Mouse (Mus musculus) midbrain, postnatal 0 days (tissue): Measurements from ENCODE around the gene Smpd1. TPM values are rescaled to one million over a fixed set of nuclear protein-coding genes. Genes with fewer than 3 reads are reported as not detected.

Experiments
- ATAC-seq: fragments of 200-750 bp; cut with Nextera tagmentation; 2 replicates; pipeline ENCODE4 v1.8.0; 2017; ENCODE audit warnings: moderate number of reproducible peaks, mild to moderate bottlenecking, moderate TSS enrichment, moderate library complexity; ENCODE audit not compliant: low FRiP score
- DNase-seq: peaks from one replicate; pipeline ENCODE4 v3.0.0-alpha.2; 2015; ENCODE audit warnings: low spot score
- H3K27ac ChIP-seq: fragments of 300-500 bp; sonication (generic); 2 replicates; pipeline ENCODE4 v1.5.1; 2014; ENCODE audit warnings: low read depth, mild to moderate bottlenecking, low read length, mixed read lengths
- H3K27me3 ChIP-seq: fragments of 300-500 bp; sonication (generic); 2 replicates; pipeline ENCODE4 v1.6.1; 2014; ENCODE audit warnings: low read length, control low read depth, mixed read lengths; ENCODE audit not compliant: insufficient read depth
- H3K36me3 ChIP-seq: fragments of 300-500 bp; sonication (generic); 2 replicates; pipeline ENCODE4 v1.6.1; 2014; ENCODE audit warnings: low read length, control low read depth, mixed read lengths; ENCODE audit not compliant: insufficient read depth
- H3K4me1 ChIP-seq: fragments of 300-500 bp; sonication (generic); 2 replicates; pipeline ENCODE4 v1.6.1; 2014; ENCODE audit warnings: mild to moderate bottlenecking, control low read depth, antibody characterized with exemption, low read length, mixed read lengths; ENCODE audit not compliant: insufficient read depth
- H3K4me2 ChIP-seq: fragments of 300-500 bp; sonication (generic); 2 replicates; pipeline ENCODE4 v1.6.1; 2014; ENCODE audit warnings: low read depth, mild to moderate bottlenecking, low read length, mixed read lengths; ENCODE audit not compliant: poor library complexity, severe bottlenecking
- H3K4me3 ChIP-seq: fragments of 300-500 bp; sonication (generic); 2 replicates; pipeline ENCODE4 v1.5.1; 2014; ENCODE audit warnings: low read depth, mild to moderate bottlenecking, low read length, moderate library complexity
- H3K9ac ChIP-seq: fragments of 300-500 bp; sonication (generic); replicated peaks from 2 replicates; pipeline ENCODE4 v1.6.1; 2014; ENCODE audit warnings: mild to moderate bottlenecking, low read length, moderate library complexity, mixed read lengths; ENCODE audit not compliant: poor library complexity, severe bottlenecking
- H3K9me3 ChIP-seq: fragments of 300-500 bp; sonication (generic); 2 replicates; pipeline ENCODE4 v1.6.1; 2016; ENCODE audit warnings: low read length, control low read depth
- CTCF ChIP-seq: IDR thresholded peaks from 2 replicates; pipeline ENCODE4 v1.5.1; 2016; ENCODE audit warnings: antibody characterized with exemption, mild to moderate bottlenecking
- WGBS: fragments of 180-500 bp; shearing (Covaris S2); extraction: QIAGEN DNeasy Blood & Tissue Kit; methylation state at CpG from one replicate; pipeline ENCODE4 v1.1.7; 2014; 5-methylcytosine and 5-hydroxymethylcytosine counted together
- polyA plus RNA-seq: library from polyadenylated mRNA; unstranded; fragments of >200 nt; fragmentation: Nextera tagmentation; extraction: Ambion mirVana; gene quantifications from 2 replicates; pipeline ENCODE4 v1.2.1, GENCODE M21; 2015
- total RNA-seq: library from RNA; depleted of rRNA; stranded (reverse); fragments of >200 nt; gene quantifications from 2 replicates; pipeline ENCODE4 v1.2.3, GENCODE M21; 2014; rRNA removed

The Smpd1 gene
- 162 and 182 TPM in 2 replicates for total RNA-seq
- polyA plus RNA-seq = 115 and 127 TPM in 2 replicates

- Histone ChIP-seq H3K36me3 (peaks cover 24% of the 10 kb centered on the region), H3K9me3 (no peaks in the 10 kb centered on the region), H3K4me2 (peak within 1 kb of the TSS; percentile 89), H3K27ac (peak within 1 kb of the TSS; percentile 78), H3K27me3 (no peaks in the 10 kb centered on the region), H3K4me1 (peaks cover 15% of the 10 kb centered on the region), H3K9ac (peak within 1 kb of the TSS; percentile 84), H3K4me3 (peak within 1 kb of the TSS; percentile 78)
- 5% methylated on average over 26 of the region's 26 CpGs for WGBS
- TF ChIP-seq CTCF = no peak; the same call in 1 of the 2 replicates
- ATAC-seq = peak; percentile 91
- peak; percentile 95 for DNase-seq
These were observed at the start of gene Smpd1 for GRCm38 (mm10) chr7:105554212-105554942. Gene Smpd1 (plus strand): TSS chr7:105554360.

DNA sequence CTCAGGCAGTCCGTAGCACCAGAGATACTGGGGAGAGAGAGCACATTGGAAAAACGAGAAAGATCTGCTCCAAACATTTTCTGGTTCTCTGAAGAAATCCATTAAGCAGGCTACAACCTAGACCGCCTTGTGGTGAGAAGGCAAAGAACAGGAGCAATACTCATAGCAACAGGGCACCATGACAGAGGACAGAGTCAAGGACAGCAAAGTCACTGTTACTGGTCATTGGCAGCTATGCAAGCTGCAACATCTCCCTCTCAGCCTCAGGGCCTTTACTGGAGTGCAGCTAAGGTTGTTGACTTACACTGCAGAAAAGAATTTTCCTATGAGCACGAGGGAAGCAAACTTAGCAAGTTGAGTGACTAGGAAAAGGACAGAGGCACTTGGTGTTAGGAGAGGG, 46.9 kb upstream of the Smpd1 start:
- Histone ChIP-seq H3K27me3 (no peaks in the 10 kb centered on the region), H3K4me2 (no peak overlapping the region), H3K36me3 (no peaks in the 10 kb centered on the region), H3K9me3 (no peaks in the 10 kb centered on the region), H3K4me1 (no peaks in the 10 kb centered on the region), H3K4me3 (no peak overlapping the region), H3K27ac (no peak overlapping the region), H3K9ac (no peak overlapping the region)
- ATAC-seq = no peak
- no peak for TF ChIP-seq CTCF
- WGBS = 80% methylated on average over 4 of the region's 4 CpGs
- no peak for DNase-seq

- no peak for TF ChIP-seq CTCF
- Histone ChIP-seq H3K4me2 (no peak overlapping the region), H3K27me3 (no peaks in the 10 kb centered on the region), H3K9me3 (no peaks in the 10 kb centered on the region), H3K27ac (no peak overlapping the region), H3K4me1 (no peaks in the 10 kb centered on the region; the same call in 1 of the 2 replicates), H3K9ac (no peak overlapping the region), H3K36me3 (no peaks in the 10 kb centered on the region), H3K4me3 (no peak overlapping the region)
- ATAC-seq = no peak
- 82% methylated on average over 5 of the region's 5 CpGs for WGBS
- no peak for DNase-seq
These were observed 44.0 kb upstream of the Smpd1 start for GRCm38 (mm10) chr7:105510143-105510542.

DNA sequence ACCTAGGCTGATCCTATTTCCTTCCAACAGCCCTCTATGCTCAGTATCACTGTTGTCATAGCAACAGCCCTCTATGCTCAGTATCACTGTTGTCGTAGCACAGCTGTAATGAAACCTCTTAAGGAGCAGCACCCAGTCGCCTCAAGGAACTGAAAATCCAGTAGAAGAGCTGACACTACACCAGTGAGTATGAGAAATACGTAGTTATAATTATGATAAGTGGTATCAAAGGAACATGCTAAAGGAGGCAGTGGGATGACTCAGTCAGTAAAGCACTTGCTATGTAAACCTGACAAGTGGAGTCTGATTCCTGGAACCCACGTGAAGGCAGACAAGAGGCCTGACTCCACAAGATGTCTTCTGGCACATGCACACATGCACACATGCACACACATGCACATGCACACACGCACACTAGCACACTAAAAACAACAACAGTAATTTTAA, 40.3 kb upstream of the Smpd1 start:
- no peak overlapping the region for H3K4me2 ChIP-seq
- no peak overlapping the region for H3K9ac ChIP-seq
- H3K27me3 ChIP-seq = no peaks in the 10 kb centered on the region
- DNase-seq (peak; percentile 73), ATAC-seq (peak; percentile 88)
- H3K27ac ChIP-seq = peak overlapping the region; percentile 51
- no peaks in the 10 kb centered on the region for H3K36me3 ChIP-seq
- no peak overlapping the region for H3K4me3 ChIP-seq
- no peaks in the 10 kb centered on the region; the same call in 1 of the 2 replicates for H3K4me1 ChIP-seq
- H3K9me3 ChIP-seq = no peaks in the 10 kb centered on the region
- TF ChIP-seq CTCF = no peak
- 36% methylated on average over 5 of the region's 5 CpGs for WGBS

GRCm38 (mm10) chr7:105514561-105514960, 39.6 kb upstream of the Smpd1 start:
- Histone ChIP-seq H3K4me3 (no peak overlapping the region), H3K36me3 (no peaks in the 10 kb centered on the region), H3K27ac (peak overlapping the region; percentile 51), H3K4me1 (no peaks in the 10 kb centered on the region; the same call in 1 of the 2 replicates), H3K4me2 (no peak overlapping the region), H3K9ac (no peak overlapping the region), H3K9me3 (no peaks in the 10 kb centered on the region), H3K27me3 (no peaks in the 10 kb centered on the region)
- WGBS = 48% methylated on average over 5 of the region's 5 CpGs
- TF ChIP-seq CTCF = no peak
- ATAC-seq (peak; percentile 3; the same call in 1 of the 2 replicates), DNase-seq (peak; percentile 17)

DNA sequence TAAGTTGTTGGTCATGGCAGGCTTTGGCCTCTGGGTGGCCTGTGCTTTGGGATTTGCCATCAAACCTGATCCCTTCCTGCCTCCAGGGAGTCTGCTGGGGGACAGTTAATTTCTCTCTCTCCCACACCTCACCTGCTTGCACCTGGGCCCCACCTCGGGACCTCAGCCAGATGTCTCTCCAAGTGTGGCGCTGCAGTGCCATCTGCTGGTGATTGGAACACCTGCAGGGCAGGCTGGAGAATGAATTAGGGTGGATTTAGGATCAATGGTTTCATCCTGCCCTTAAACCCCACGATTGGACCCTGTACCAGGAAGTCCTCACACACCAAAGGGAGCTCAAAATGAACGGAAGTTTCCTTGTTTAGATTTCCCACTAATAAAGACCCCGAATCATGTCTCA, 39.0 kb upstream of the Smpd1 start:
- Histone ChIP-seq H3K9ac (no peak overlapping the region), H3K4me3 (no peak overlapping the region), H3K27me3 (no peaks in the 10 kb centered on the region), H3K9me3 (no peaks in the 10 kb centered on the region), H3K27ac (no peak overlapping the region), H3K36me3 (no peaks in the 10 kb centered on the region), H3K4me2 (no peak overlapping the region), H3K4me1 (no peaks in the 10 kb centered on the region; the same call in 1 of the 2 replicates)
- peak; percentile 96 for TF ChIP-seq CTCF
- ATAC-seq = peak; percentile 29; the same call in 1 of the 2 replicates
- 12% methylated on average over 5 of the region's 5 CpGs for WGBS
- DNase-seq = peak; percentile 63
